Mouse (Mus musculus) left cerebral cortex, adult 8-10 months (tissue): ENCODE results near the gene Crtap. TPM values are rescaled to one million over a fixed set of nuclear protein-coding genes. Genes with fewer than 3 reads are reported as not detected.

Experiments
- DNase-seq, 2 experiments: peaks; one replicate each; pipeline ENCODE4 v3.0.0; 2022; ENCODE audit warnings: low spot score in 2 of 2
- total RNA-seq, 4 experiments: library from RNA; stranded (reverse); gene quantifications; 2 replicates each; pipeline ENCODE4 v1.2.4; 2022

The Crtap gene
- total RNA-seq, 4 experiments from 2014 or later = 5.9 to 10.9 (median 7.6) TPM

DNA sequence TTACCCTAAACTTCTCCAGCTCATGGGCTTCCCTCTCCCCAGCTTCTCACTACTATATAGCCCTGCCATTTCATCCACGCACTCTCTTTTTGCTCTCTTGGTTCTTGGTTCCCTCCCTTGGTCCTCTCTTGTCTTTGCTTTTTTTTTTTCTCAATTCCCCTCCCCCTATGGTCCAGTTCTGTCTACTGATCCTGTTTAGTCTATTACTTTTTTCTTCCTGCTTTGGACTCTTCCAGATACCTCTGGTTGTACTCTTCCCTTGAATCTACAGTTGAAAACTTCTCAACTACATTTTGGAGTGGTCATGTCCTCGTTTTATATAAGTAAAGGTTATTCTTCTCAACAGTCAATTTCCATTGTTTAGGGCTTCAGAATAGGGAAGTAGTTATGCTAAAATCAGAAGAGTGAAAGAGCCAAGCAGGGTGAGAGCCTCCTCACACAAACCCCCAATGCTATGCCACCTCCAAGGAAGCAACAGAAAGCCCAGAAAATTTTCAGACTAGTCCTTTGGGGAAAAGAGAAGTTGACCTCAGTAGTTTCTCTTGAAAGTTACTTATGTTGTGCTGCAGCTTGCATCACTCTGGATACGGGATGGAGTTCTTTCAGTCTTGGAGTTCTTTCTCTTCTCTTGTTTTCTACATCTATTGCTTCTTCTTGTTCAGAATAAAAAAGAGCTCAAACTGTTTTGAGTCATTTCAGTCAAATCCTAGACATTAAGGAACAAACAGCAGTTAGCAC is 64.3 kb downstream of the Crtap start:
- DNase-seq = no peak

Other genes with a start within 250 kb of the Crtap start
- 1 to 10 TPM in 1 of 4 experiments, not detected in 3; 1.5 TPM for gene Bcl2a1c, start 60.5 kb downstream of the Crtap start, total RNA-seq
- gene Glb1, start 10.4 kb upstream of the Crtap start, total RNA-seq = 10 to 100 TPM; 28.6 to 32.1 (median 29.6) TPM
- gene Tmppe, start 10.4 kb upstream of the Crtap start, total RNA-seq = 10 to 100 TPM; 10.9 to 15.1 (median 11.8) TPM
- not detected for gene Ccr4, start 114.2 kb upstream of the Crtap start, total RNA-seq
- not detected for gene C130032M10Rik, start 125.0 kb upstream of the Crtap start, total RNA-seq
- gene Trim71, start 173.7 kb upstream of the Crtap start, total RNA-seq = under 1 TPM; 0.46 to 0.67 (median 0.59) TPM
- gene Cnot10, start 249.5 kb upstream of the Crtap start, total RNA-seq = 10 to 100 TPM; 42.6 to 48.7 (median 45.0) TPM